Mouse (Mus musculus) stomach, postnatal 0 days (tissue): ENCODE results near the gene Gm8232. TPM values are rescaled to one million over a fixed set of nuclear protein-coding genes. Genes with fewer than 3 reads are reported as not detected.
"Not testable (repeated sequence)": the region's sequence is repeated elsewhere in the genome, so short reads cannot be mapped to it uniquely, and the experiment has no call there.

Experiments used
- ATAC-seq: fragments of 200-750 bp; cut with Nextera tagmentation; 2 replicates; pipeline ENCODE4 v1.8.0; 2017; ENCODE audit not compliant: low FRiP score, low TSS enrichment
- DNase-seq: peaks from one replicate; pipeline ENCODE4 v3.0.0-alpha.2; 2016; ENCODE audit warnings: low spot score
- H3K27ac ChIP-seq: fragments of 300-500 bp; sonication (generic); replicated peaks from 2 replicates; pipeline ENCODE4 v1.5.1; 2014; ENCODE audit warnings: mild to moderate bottlenecking, control low read depth
- H3K27me3 ChIP-seq: fragments of 300-500 bp; sonication (generic); 2 replicates; pipeline ENCODE4 v1.6.1; 2014; ENCODE audit warnings: low read length; ENCODE audit not compliant: control insufficient read depth, insufficient read depth
- H3K36me3 ChIP-seq: fragments of 300-500 bp; sonication (generic); 2 replicates; pipeline ENCODE4 v1.6.1; 2014; ENCODE audit warnings: low read length, mixed read lengths; ENCODE audit not compliant: control insufficient read depth, insufficient read depth
- H3K4me1 ChIP-seq: fragments of 300-500 bp; sonication (generic); replicated peaks from 2 replicates; pipeline ENCODE4 v1.6.1; 2014; ENCODE audit warnings: antibody characterized with exemption; ENCODE audit not compliant: control insufficient read depth, insufficient read depth
- H3K4me2 ChIP-seq: fragments of 300-500 bp; sonication (generic); replicated peaks from 2 replicates; pipeline ENCODE4 v1.6.1; 2014; ENCODE audit warnings: low read depth, mild to moderate bottlenecking, control low read depth, moderate library complexity
- H3K4me3 ChIP-seq: fragments of 300-500 bp; sonication (generic); 2 replicates; pipeline ENCODE4 v1.5.1; 2014; ENCODE audit warnings: low read depth, low read length, control low read depth
- H3K9ac ChIP-seq: fragments of 300-500 bp; sonication (generic); 2 replicates; pipeline ENCODE4 v1.6.1; 2014; ENCODE audit warnings: mild to moderate bottlenecking, low read length, control low read depth, mixed read lengths
- H3K9me3 ChIP-seq: fragments of 300-500 bp; sonication (generic); 2 replicates; pipeline ENCODE4 v1.6.1; 2016; ENCODE audit warnings: low read length; ENCODE audit not compliant: control insufficient read depth
- WGBS: fragments of 180-500 bp; shearing (Covaris S2); extraction: QIAGEN DNeasy Blood & Tissue Kit; methylation state at CpG from one replicate; pipeline ENCODE4 v1.1.7; 2014; 5-methylcytosine and 5-hydroxymethylcytosine counted together
- polyA plus RNA-seq: library from polyadenylated mRNA; unstranded; fragments of >200 nt; fragmentation: Nextera tagmentation; extraction: Ambion mirVana; gene quantifications from 2 replicates; pipeline ENCODE4 v1.2.1, GENCODE M21; 2015

The Gm8232 gene
- not detected in 2 replicates for polyA plus RNA-seq

DNA sequence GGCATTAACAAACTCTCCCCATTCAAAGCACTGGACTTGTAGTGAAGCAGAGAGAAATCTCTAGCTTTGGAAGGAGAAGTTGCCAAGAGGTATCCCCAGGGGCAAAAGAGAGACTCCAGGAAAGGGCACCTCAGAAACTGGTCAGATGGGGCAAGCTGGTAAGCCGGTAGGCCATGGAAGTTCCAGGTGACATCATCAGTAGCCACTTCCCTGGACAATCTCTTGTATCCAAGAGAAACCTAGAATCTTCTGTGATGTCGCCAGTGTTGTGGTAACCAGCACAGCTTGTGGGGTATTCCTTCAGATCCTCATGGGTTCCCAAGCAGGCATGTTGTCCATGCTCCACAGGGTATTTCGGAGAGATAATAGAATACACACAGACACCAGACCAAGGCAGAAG is at the start of gene Gm8232:
Gene Gm8232, plus strand, starts transcription at position 301 of the 400 bp plus-strand sequence.
- not testable (repeated sequence) for H3K27ac ChIP-seq, H3K4me2 ChIP-seq, ATAC-seq, H3K36me3 ChIP-seq, H3K27me3 ChIP-seq, H3K9ac ChIP-seq, H3K4me3 ChIP-seq, H3K9me3 ChIP-seq, H3K4me1 ChIP-seq, DNase-seq
- WGBS = 89% methylated on average over 3 of the region's 3 CpGs

- ATAC-seq, H3K4me2 ChIP-seq, H3K36me3 ChIP-seq, H3K27ac ChIP-seq, H3K4me3 ChIP-seq, H3K4me1 ChIP-seq, DNase-seq, H3K9me3 ChIP-seq, H3K9ac ChIP-seq, H3K27me3 ChIP-seq: not testable (repeated sequence)
- 59% methylated on average over 3 of the region's 4 CpGs for WGBS
Observed at GRCm38 (mm10) chr14:44384233-44384632, 49.2 kb upstream of the Gm8232 start.

- not testable (repeated sequence) for H3K4me3 ChIP-seq, H3K4me1 ChIP-seq, H3K9ac ChIP-seq, H3K27ac ChIP-seq, H3K27me3 ChIP-seq, H3K4me2 ChIP-seq, ATAC-seq, H3K36me3 ChIP-seq, H3K9me3 ChIP-seq, DNase-seq
- WGBS = no CpG with 5 or more reads among the region's 2 CpGs
Observed at GRCm38 (mm10) chr14:44410588-44410987, 22.8 kb upstream of the Gm8232 start, which contains the start of gene Gm3371. Gm3371 (minus strand) TSS chr14:44410688.

Other genes with a start within 250 kb of the Gm8232 start
- gene Gm8212, start 236.0 kb upstream of the Gm8232 start, polyA plus RNA-seq = not detected in 2 replicates
- 0.13 TPM in 1 of 2 replicates, not detected in the other for gene 4930503E14Rik, start 220.4 kb upstream of the Gm8232 start, polyA plus RNA-seq
- gene Gm8220, start 148.1 kb upstream of the Gm8232 start, polyA plus RNA-seq = not detected in 2 replicates
- not detected in 2 replicates for gene Gm5930, start 95.1 kb upstream of the Gm8232 start, polyA plus RNA-seq
- not detected in 2 replicates for gene Gm8229, start 68.3 kb upstream of the Gm8232 start, polyA plus RNA-seq
- gene Gm3371, start 22.9 kb upstream of the Gm8232 start, polyA plus RNA-seq = not detected in 2 replicates
- gene BC061237, start 58.8 kb downstream of the Gm8232 start, polyA plus RNA-seq = not detected in 2 replicates
- not detected in 2 replicates for gene Gm17093, start 84.6 kb downstream of the Gm8232 start, polyA plus RNA-seq
- not detected in 2 replicates for gene Gm8247, start 149.5 kb downstream of the Gm8232 start, polyA plus RNA-seq
- not detected in 2 replicates for gene Gm5624, start 194.3 kb downstream of the Gm8232 start, polyA plus RNA-seq